Mouse (Mus musculus) liver, adult 2 months (tissue): ENCODE data around the gene Il3.

Experiments used
- CTCF ChIP-seq: fragments of 200-500 bp; IDR thresholded peaks from 2 replicates; pipeline ENCODE4 v1.5.1; 2011; ENCODE audit warnings: low read depth, low read length, control low read depth
- POLR2A ChIP-seq: fragments of 200-500 bp; IDR thresholded peaks from 2 replicates; pipeline ENCODE4 v1.6.1; 2011; ENCODE audit warnings: low read length, control low read depth; ENCODE audit not compliant: insufficient read depth; ENCODE audit errors: extremely low read depth

- TF ChIP-seq POLR2A (no peak), CTCF (no peak)
These were observed 42.5 kb downstream of the Il3 start for GRCm38 (mm10) chr11:54224475-54224986.
